Mouse (Mus musculus) intestine, postnatal 0 days (tissue): ENCODE measurements around the gene Cspg4. TPM values are rescaled to one million over a fixed set of nuclear protein-coding genes. Genes with fewer than 3 reads are reported as not detected.

Experiments used
- ATAC-seq: fragments of 200-750 bp; cut with Nextera tagmentation; 2 replicates; pipeline ENCODE4 v1.8.0; 2017; ENCODE audit warnings: mild to moderate bottlenecking, moderate TSS enrichment, moderate library complexity
- H3K27ac ChIP-seq: fragments of 300-500 bp; sonication (generic); 2 replicates; pipeline ENCODE4 v1.5.1; 2014; ENCODE audit warnings: mild to moderate bottlenecking, low read depth, low read length, moderate library complexity
- H3K27me3 ChIP-seq: fragments of 300-500 bp; sonication (generic); replicated peaks from 2 replicates; pipeline ENCODE4 v1.6.1; 2014; ENCODE audit warnings: low read length, mixed read lengths; ENCODE audit not compliant: control insufficient read depth, insufficient read depth
- H3K36me3 ChIP-seq: fragments of 300-500 bp; sonication (generic); 2 replicates; pipeline ENCODE4 v1.6.1; 2014; ENCODE audit warnings: mild to moderate bottlenecking, moderate library complexity; ENCODE audit not compliant: control insufficient read depth, insufficient read depth
- H3K4me1 ChIP-seq: fragments of 300-500 bp; sonication (generic); replicated peaks from 2 replicates; pipeline ENCODE4 v1.6.1; 2014; ENCODE audit warnings: antibody characterized with exemption, low read length, mixed read lengths; ENCODE audit not compliant: control insufficient read depth, insufficient read depth
- H3K4me2 ChIP-seq: fragments of 300-500 bp; sonication (generic); replicated peaks from 2 replicates; pipeline ENCODE4 v1.6.1; 2014; ENCODE audit warnings: low read depth, mild to moderate bottlenecking, moderate library complexity
- H3K4me3 ChIP-seq: fragments of 300-500 bp; sonication (generic); 2 replicates; pipeline ENCODE4 v1.5.1; 2014; ENCODE audit warnings: low read depth, low read length
- H3K9ac ChIP-seq: fragments of 300-500 bp; sonication (generic); 2 replicates; pipeline ENCODE4 v1.6.1; 2014; ENCODE audit warnings: mild to moderate bottlenecking, low read depth, low read length
- H3K9me3 ChIP-seq: fragments of 300-500 bp; sonication (generic); 2 replicates; pipeline ENCODE4 v1.6.1; 2016; ENCODE audit warnings: mixed run types; ENCODE audit not compliant: control insufficient read depth
- CTCF ChIP-seq: sonication (generic); IDR thresholded peaks from 2 replicates; pipeline ENCODE4 v1.5.1; 2016; ENCODE audit warnings: low read depth, mild to moderate bottlenecking, control low read depth, antibody characterized with exemption, moderate library complexity
- WGBS: fragments of 180-500 bp; shearing (Covaris S2); extraction: QIAGEN DNeasy Blood & Tissue Kit; methylation state at CpG from one replicate; pipeline ENCODE4 v1.1.7; 2014; 5-methylcytosine and 5-hydroxymethylcytosine counted together
- polyA plus RNA-seq: library from polyadenylated mRNA; unstranded; fragments of >200 nt; fragmentation: Nextera tagmentation; extraction: Ambion mirVana; gene quantifications from 2 replicates; pipeline ENCODE4 v1.2.1, GENCODE M21; 2015

Cspg4 gene
- polyA plus RNA-seq, 1 experiment from 2014 or later: 8.2 TPM

GRCm38 (mm10) chr9:56857463-56857862 is 7.4 kb upstream of the Cspg4 start:
- Histone ChIP-seq H3K9me3 (no peaks in the 10 kb centered on the region), H3K27ac (no peak overlapping the region), H3K4me3 (no peak overlapping the region), H3K9ac (no peak overlapping the region), H3K36me3 (no peaks in the 10 kb centered on the region), H3K4me1 (peaks cover 5% of the 10 kb centered on the region; the same call in 1 of the 2 replicates), H3K4me2 (no peak overlapping the region), H3K27me3 (no peaks in the 10 kb centered on the region)
- 49% methylated on average over 3 of the region's 3 CpGs for WGBS
- no peak for ATAC-seq
- TF ChIP-seq CTCF: no peak

- TF ChIP-seq CTCF: no peak
- H3K9me3 ChIP-seq: no peaks in the 10 kb centered on the region
- peak overlapping the region; percentile 24; the same call in 1 of the 2 replicates for H3K4me2 ChIP-seq
- H3K9ac ChIP-seq: no peak overlapping the region
- no peak overlapping the region for H3K4me3 ChIP-seq
- ATAC-seq: no peak
- H3K27me3 ChIP-seq: no peaks in the 10 kb centered on the region
- 62% methylated on average over 3 of the region's 3 CpGs for WGBS
- H3K27ac ChIP-seq: 0 out of 2 replicates have a peak overlapping the region, but pooled peaks have one; percentile 7
- peaks cover 5% of the 10 kb centered on the region; the same call in 1 of the 2 replicates for H3K4me1 ChIP-seq
- H3K36me3 ChIP-seq: no peaks in the 10 kb centered on the region
These were observed 4.8 kb upstream of the Cspg4 start for GRCm38 (mm10) chr9:56860035-56860434.

- H3K9me3 ChIP-seq: no peaks in the 10 kb centered on the region
- no peak for TF ChIP-seq CTCF
- no peak overlapping the region for H3K9ac ChIP-seq
- no peak for ATAC-seq
- no peak overlapping the region for H3K4me3 ChIP-seq
- no peaks in the 10 kb centered on the region for H3K36me3 ChIP-seq
- H3K27me3 ChIP-seq: no peaks in the 10 kb centered on the region
- peak overlapping the region; percentile 35 for H3K27ac ChIP-seq
- peaks cover 5% of the 10 kb centered on the region; the same call in 1 of the 2 replicates for H3K4me1 ChIP-seq
- WGBS: 46% methylated on average over 15 of the region's 15 CpGs
- H3K4me2 ChIP-seq: peak overlapping the region; percentile 24; the same call in 1 of the 2 replicates
These were observed 4.2 kb upstream of the Cspg4 start for GRCm38 (mm10) chr9:56860486-56861269.

DNA sequence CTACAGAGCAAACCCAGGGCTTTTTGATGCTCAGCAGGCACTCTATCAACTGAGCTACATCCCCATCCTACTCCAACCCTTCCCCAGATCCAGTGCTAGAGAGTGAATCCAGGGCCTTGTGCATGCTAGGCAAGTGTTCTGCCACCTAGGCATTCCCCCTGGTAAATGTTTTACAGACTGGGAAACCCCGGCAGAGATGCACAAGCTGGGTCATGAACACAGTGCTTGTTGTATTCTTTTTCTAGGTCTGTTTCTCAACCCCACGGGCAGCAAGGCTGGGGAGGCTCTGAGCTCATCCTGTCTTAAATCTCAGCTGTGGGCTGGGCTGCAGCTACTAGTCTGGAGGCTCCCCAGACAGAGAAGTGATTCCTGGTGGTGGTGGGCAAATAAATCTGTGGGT is 2.0 kb upstream of the Cspg4 start:
- Histone ChIP-seq H3K4me2 (no peak overlapping the region), H3K4me3 (no peak overlapping the region), H3K27me3 (no peaks in the 10 kb centered on the region), H3K4me1 (peaks cover 5% of the 10 kb centered on the region; the same call in 1 of the 2 replicates), H3K9ac (no peak overlapping the region), H3K9me3 (no peaks in the 10 kb centered on the region), H3K36me3 (no peaks in the 10 kb centered on the region), H3K27ac (no peak overlapping the region)
- TF ChIP-seq CTCF: no peak
- WGBS: 24% methylated on average over 2 of the region's 2 CpGs
- no peak for ATAC-seq

DNA sequence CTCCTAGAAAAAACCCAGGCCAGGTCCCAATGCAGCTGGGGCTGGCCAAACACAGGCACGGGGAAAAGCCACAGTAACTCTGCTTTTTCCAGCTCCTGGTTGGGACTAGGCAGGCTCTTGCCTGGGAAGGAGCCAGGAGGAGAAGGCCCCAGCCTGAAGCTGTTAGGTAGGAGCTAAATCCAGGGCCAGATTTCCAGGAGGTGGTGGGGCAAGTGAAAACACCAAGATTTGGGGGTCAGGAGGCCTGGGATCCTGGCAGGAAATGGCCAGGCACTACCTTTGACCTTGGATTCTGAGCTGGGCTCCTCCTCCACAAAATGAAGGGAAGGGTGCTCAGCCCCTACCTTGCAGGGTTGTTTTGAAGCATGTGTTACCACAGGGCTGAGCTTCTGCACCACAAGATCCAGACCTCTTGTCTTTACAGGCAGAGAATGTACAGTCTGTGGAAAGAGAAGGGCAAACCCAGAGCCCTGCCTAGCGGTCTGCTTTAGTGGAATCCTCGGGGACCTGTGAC is 560 bp upstream of the Cspg4 start, which contains the start of gene Odf3l1:
Odf3l1 (minus strand) TSS at position 464 of the 514 bp plus-strand sequence.
- WGBS: 23% methylated on average over 3 of the region's 3 CpGs

DNA sequence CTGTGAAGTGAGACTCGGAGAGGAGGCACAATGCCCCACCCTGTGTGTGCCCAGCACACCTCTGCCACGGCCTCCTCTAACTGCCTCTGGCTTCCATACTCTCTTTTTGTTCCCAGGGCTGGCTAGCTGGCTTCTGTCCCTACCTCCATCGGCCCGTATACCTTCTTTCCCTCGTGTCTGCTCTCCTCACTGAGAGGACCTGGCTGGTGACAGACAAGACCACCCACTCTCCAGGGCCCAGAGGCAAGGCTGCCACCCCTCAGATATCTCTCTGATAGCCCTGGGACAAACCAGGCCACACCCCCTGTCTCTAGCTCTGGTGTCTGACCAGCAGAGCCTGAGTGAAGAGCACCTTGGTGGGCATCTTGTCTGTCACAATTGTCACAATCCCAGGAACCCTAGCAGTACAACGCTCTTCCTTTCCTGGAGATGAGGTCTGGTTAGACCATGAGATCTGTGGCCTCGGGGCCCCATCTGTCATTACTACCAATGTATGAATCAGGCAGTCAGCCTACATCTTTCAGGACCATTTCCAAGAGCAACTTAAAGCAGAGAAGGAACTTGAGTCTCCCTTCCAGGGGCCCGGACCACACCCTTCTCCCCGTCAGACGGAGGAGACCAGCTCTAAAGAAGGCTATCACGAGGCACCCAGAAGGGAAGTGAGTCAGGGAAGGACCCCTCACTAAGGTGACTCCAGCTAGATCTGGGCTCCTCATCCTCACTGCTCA is 1.0 kb downstream of the Cspg4 start:
- H3K27ac ChIP-seq: no peak overlapping the region
- no peak for ATAC-seq
- H3K4me3 ChIP-seq: peak overlapping the region; percentile 46
- H3K9ac ChIP-seq: peak overlapping the region; percentile 38; the same call in 1 of the 2 replicates
- peak overlapping the region; percentile 60 for H3K4me2 ChIP-seq
- no peaks in the 10 kb centered on the region for H3K9me3 ChIP-seq
- WGBS: 39% methylated on average over 11 of the region's 11 CpGs
- TF ChIP-seq CTCF: no peak
- no peaks in the 10 kb centered on the region for H3K27me3 ChIP-seq
- H3K4me1 ChIP-seq: peaks cover 5% of the 10 kb centered on the region; the same call in 1 of the 2 replicates
- no peaks in the 10 kb centered on the region for H3K36me3 ChIP-seq

More for the DNA sequence above, 560 bp upstream of the Cspg4 start, which contains the start of gene Odf3l1:
- peak within 1 kb of the TSS; percentile 46 for H3K4me3 ChIP-seq
- H3K36me3 ChIP-seq: no peaks in the 10 kb centered on the region
- H3K27me3 ChIP-seq: no peaks in the 10 kb centered on the region
- H3K4me2 ChIP-seq: peak within 1 kb of the TSS; percentile 60
- no peak for ATAC-seq
- peak within 1 kb of the TSS; percentile 38 for H3K9ac ChIP-seq
- H3K9me3 ChIP-seq: no peaks in the 10 kb centered on the region
- no peak for TF ChIP-seq CTCF
- peak within 1 kb of the TSS; percentile 7; the same call in 1 of the 2 replicates for H3K27ac ChIP-seq
- H3K4me1 ChIP-seq: peaks cover 8% of the 10 kb centered on the region; the same call in 1 of the 2 replicates
